Mouse (Mus musculus) kidney, embryonic 16.5 days (tissue): Measurements from ENCODE around the gene Smc1b. TPM values are rescaled to one million over a fixed set of nuclear protein-coding genes. Genes with fewer than 3 reads are reported as not detected.

Experiments used
- ATAC-seq: fragments of 200-750 bp; cut with Nextera tagmentation; 2 replicates; pipeline ENCODE4 v1.8.0; 2017; ENCODE audit warnings: moderate TSS enrichment; ENCODE audit not compliant: low FRiP score, low TSS enrichment
- H3K27ac ChIP-seq: fragments of 300-500 bp; sonication (generic); 2 replicates; pipeline ENCODE4 v1.5.1; 2014; ENCODE audit warnings: low read length
- H3K27me3 ChIP-seq: fragments of 300-500 bp; sonication (generic); 2 replicates; pipeline ENCODE4 v1.6.1; 2014; ENCODE audit warnings: low read length, control low read depth, mixed read lengths; ENCODE audit not compliant: insufficient read depth
- H3K36me3 ChIP-seq: fragments of 300-500 bp; sonication (generic); 2 replicates; pipeline ENCODE4 v1.6.1; 2014; ENCODE audit warnings: low read length, control low read depth, mixed read lengths; ENCODE audit not compliant: insufficient read depth
- H3K4me1 ChIP-seq: fragments of 300-500 bp; sonication (generic); 2 replicates; pipeline ENCODE4 v1.6.1; 2014; ENCODE audit warnings: low read length, control low read depth, mixed read lengths; ENCODE audit not compliant: insufficient read depth
- H3K4me2 ChIP-seq: fragments of 300-500 bp; sonication (generic); replicated peaks from 2 replicates; pipeline ENCODE4 v1.6.1; 2014; ENCODE audit warnings: low read depth, low read length
- H3K4me3 ChIP-seq: fragments of 300-500 bp; sonication (generic); 2 replicates; pipeline ENCODE4 v1.5.1; 2014; ENCODE audit warnings: mild to moderate bottlenecking, low read length
- H3K9ac ChIP-seq: fragments of 300-500 bp; sonication (generic); replicated peaks from 2 replicates; pipeline ENCODE4 v1.6.1; 2014; ENCODE audit warnings: low read length
- H3K9me3 ChIP-seq: fragments of 300-500 bp; sonication (generic); 2 replicates; pipeline ENCODE4 v1.6.1; 2016; ENCODE audit warnings: low read length, control low read depth
- WGBS: fragments of 180-500 bp; shearing (Covaris S2); extraction: QIAGEN DNeasy Blood & Tissue Kit; methylation state at CpG from one replicate; pipeline ENCODE4 v1.1.7; 2014; 5-methylcytosine and 5-hydroxymethylcytosine counted together
- polyA plus RNA-seq: library from polyadenylated mRNA; unstranded; fragments of >200 nt; fragmentation: Nextera tagmentation; extraction: Ambion mirVana; gene quantifications from 2 replicates; pipeline ENCODE4 v1.2.1, GENCODE M21; 2015

Gene Smc1b
- polyA plus RNA-seq, 1 experiment from 2014 or later, result 0.21 TPM

- Histone ChIP-seq H3K9ac (no peak overlapping the region), H3K4me2 (no peak overlapping the region), H3K4me3 (no peak overlapping the region), H3K4me1 (no peaks in the 10 kb centered on the region), H3K36me3 (peaks cover 52% of the 10 kb centered on the region), H3K9me3 (no peaks in the 10 kb centered on the region), H3K27ac (no peak overlapping the region), H3K27me3 (no peaks in the 10 kb centered on the region)
- 91% methylated on average over 1 of the region's 1 CpGs for WGBS
- ATAC-seq, result no peak
Observed at GRCm38 (mm10) chr15:85049758-85050157, 82.0 kb downstream of the Smc1b start.

DNA sequence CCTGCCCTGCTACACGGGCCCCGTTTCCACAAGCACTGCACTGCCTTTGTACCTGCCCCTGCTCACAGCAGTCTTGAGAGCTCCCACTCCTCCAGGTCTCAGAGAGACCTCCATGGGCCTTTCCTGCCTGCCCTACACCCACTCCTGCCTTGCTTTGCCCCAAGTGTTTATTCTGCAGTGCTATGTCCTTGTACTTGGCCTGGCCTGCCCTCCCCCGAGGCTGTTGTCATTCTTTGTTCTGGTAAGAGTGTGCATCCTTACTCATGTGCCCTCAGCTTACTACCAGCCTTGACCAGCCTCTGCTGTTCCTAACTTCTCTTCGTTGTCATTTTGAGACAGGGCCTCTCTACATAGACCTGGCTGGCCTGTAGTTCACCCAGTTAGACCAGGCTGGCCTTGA lies 83.9 kb downstream of the Smc1b start:
- peaks cover 7% of the 10 kb centered on the region; the same call in 1 of the 2 replicates for H3K4me1 ChIP-seq
- H3K27ac ChIP-seq, result no peak overlapping the region
- H3K4me3 ChIP-seq, result no peak overlapping the region
- no peak overlapping the region for H3K4me2 ChIP-seq
- no peaks in the 10 kb centered on the region for H3K27me3 ChIP-seq
- WGBS, result 89% methylated on average over 4 of the region's 4 CpGs
- no peak overlapping the region for H3K9ac ChIP-seq
- peaks cover 39% of the 10 kb centered on the region for H3K36me3 ChIP-seq
- no peaks in the 10 kb centered on the region for H3K9me3 ChIP-seq
- ATAC-seq, result 0 out of 2 replicates have a peak, but pooled peaks have one; percentile 6

GRCm38 (mm10) chr15:85046230-85046950 lies 85.4 kb downstream of the Smc1b start:
- no peak for ATAC-seq
- H3K4me3 ChIP-seq, result no peak overlapping the region
- H3K27me3 ChIP-seq, result no peaks in the 10 kb centered on the region

GRCm38 (mm10) chr15:85043761-85044160 lies 88.0 kb downstream of the Smc1b start:
- Histone ChIP-seq H3K27ac (no peak overlapping the region), H3K4me2 (no peak overlapping the region), H3K9ac (0 out of 2 replicates have a peak overlapping the region, but pooled peaks have one; percentile 15), H3K4me3 (no peak overlapping the region), H3K9me3 (no peaks in the 10 kb centered on the region), H3K27me3 (no peaks in the 10 kb centered on the region), H3K4me1 (peaks cover 13% of the 10 kb centered on the region), H3K36me3 (peaks cover 15% of the 10 kb centered on the region)
- ATAC-seq, result no peak
- 72% methylated on average over 5 of the region's 5 CpGs for WGBS

More at GRCm38 (mm10) chr15:85046230-85046950, 85.4 kb downstream of the Smc1b start:
- H3K27ac ChIP-seq, result no peak overlapping the region
- H3K4me1 ChIP-seq, result peaks cover 13% of the 10 kb centered on the region
- no peak overlapping the region for H3K4me2 ChIP-seq
- H3K9ac ChIP-seq, result no peak overlapping the region
- H3K9me3 ChIP-seq, result no peaks in the 10 kb centered on the region
- 92% methylated on average over 14 of the region's 14 CpGs for WGBS
- H3K36me3 ChIP-seq, result peaks cover 32% of the 10 kb centered on the region

DNA sequence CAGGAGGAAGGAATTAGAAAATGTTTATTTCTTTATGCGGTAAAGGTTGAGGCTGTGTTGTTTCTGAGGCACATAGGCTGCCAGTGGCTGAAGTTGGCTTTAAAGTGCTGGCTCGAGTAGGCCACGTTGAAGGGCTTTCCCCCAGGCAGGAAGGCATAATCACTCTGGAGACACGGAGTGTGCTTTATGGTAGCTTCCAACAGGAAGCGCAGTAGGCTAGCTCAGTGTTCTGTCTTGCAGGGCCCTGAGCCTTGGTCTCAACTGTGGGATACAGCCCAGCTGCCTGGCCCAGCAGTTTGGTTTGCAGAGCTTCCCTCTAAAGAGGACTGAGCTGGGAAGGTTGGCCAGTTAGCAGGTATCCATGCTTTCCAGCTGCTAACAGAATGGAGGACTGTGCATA lies 88.6 kb downstream of the Smc1b start:
- ATAC-seq, result no peak
- 0 out of 2 replicates have a peak overlapping the region, but pooled peaks have one; percentile 15 for H3K9ac ChIP-seq
- no peak overlapping the region for H3K4me2 ChIP-seq

GRCm38 (mm10) chr15:85042361-85042954 lies 89.3 kb downstream of the Smc1b start:
- Histone ChIP-seq H3K9me3 (no peaks in the 10 kb centered on the region), H3K27ac (peak overlapping the region; percentile 48), H3K4me2 (no peak overlapping the region), H3K4me1 (peaks cover 21% of the 10 kb centered on the region), H3K4me3 (no peak overlapping the region), H3K36me3 (peaks cover 15% of the 10 kb centered on the region), H3K27me3 (no peaks in the 10 kb centered on the region), H3K9ac (no peak overlapping the region)
- ATAC-seq, result peak; percentile 61
- 20% methylated on average over 4 of the region's 4 CpGs for WGBS

More for the DNA sequence above, 88.6 kb downstream of the Smc1b start:
- peak overlapping the region; percentile 48 for H3K27ac ChIP-seq
- no peak overlapping the region for H3K4me3 ChIP-seq
- peaks cover 14% of the 10 kb centered on the region for H3K4me1 ChIP-seq
- WGBS, result 52% methylated on average over 5 of the region's 5 CpGs
- H3K9me3 ChIP-seq, result no peaks in the 10 kb centered on the region
- peaks cover 15% of the 10 kb centered on the region for H3K36me3 ChIP-seq
- H3K27me3 ChIP-seq, result no peaks in the 10 kb centered on the region

DNA sequence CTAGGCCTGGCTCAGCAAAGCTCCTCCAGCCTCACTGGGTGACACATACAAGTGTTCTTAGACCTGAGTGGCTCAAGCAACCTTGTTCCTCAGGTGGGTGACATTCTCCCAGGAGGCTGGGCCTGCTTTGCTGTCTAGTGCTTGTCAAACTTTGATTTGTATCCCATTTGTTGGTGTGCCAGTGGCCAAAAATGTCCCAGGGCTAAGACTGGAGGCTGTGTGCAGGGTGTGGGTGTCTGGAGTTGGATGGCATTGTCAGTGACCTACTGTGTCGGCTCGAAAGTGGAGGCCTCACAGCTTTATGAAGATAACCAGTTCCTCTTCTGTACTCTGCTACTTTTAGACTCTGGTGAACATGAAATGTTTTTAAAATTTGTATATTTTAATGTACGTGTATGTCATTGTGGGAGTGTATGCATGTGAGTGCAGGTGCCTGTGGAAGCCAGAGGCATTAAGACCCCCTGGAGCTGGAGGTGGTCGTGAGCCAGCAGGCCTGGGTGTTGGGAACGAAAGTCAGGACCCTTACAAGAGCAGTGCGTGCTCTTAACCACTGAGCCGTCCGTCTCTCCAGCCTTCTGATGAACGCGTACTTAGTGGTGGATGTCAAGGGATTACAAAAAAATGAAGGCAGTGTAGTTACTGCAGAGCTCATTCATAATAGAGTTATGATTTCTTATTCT lies 90.1 kb downstream of the Smc1b start:
- no peak overlapping the region for H3K9ac ChIP-seq
- H3K27ac ChIP-seq, result peak overlapping the region; percentile 48
- ATAC-seq, result no peak
- H3K4me3 ChIP-seq, result no peak overlapping the region
- peaks cover 22% of the 10 kb centered on the region for H3K4me1 ChIP-seq
- WGBS, result 86% methylated on average over 10 of the region's 10 CpGs
- H3K4me2 ChIP-seq, result no peak overlapping the region
- no peaks in the 10 kb centered on the region for H3K27me3 ChIP-seq
- peaks cover 10% of the 10 kb centered on the region; the same call in 1 of the 2 replicates for H3K36me3 ChIP-seq
- H3K9me3 ChIP-seq, result no peaks in the 10 kb centered on the region

DNA sequence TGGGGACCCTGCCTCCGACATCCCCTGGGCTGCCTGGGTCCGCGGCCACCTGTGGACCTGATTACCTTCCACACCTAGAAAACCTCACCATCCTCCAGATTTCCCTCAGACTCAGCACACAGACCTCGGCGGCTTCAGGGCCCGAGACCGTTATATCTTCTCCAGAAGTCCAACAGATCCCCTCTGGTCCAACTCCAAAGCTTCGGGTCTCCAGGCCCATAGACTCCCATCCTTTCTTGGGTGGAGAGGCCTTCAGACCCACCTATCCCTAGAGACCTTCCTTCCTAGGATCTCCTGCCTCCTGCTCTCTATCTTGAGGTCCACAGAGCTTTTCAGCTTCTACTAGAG lies 94.4 kb downstream of the Smc1b start:
- Histone ChIP-seq H3K27ac (no peak overlapping the region), H3K4me1 (peaks cover 20% of the 10 kb centered on the region), H3K9me3 (no peaks in the 10 kb centered on the region), H3K4me3 (peak overlapping the region; percentile 73), H3K4me2 (peak overlapping the region; percentile 90), H3K27me3 (no peaks in the 10 kb centered on the region; the same call in 1 of the 2 replicates), H3K9ac (peak overlapping the region; percentile 77), H3K36me3 (no peaks in the 10 kb centered on the region)
- ATAC-seq, result no peak
- 5% methylated on average over 8 of the region's 8 CpGs for WGBS

- Histone ChIP-seq H3K4me1 (peaks cover 18% of the 10 kb centered on the region), H3K4me3 (peak overlapping the region; percentile 73), H3K36me3 (no peaks in the 10 kb centered on the region), H3K9me3 (no peaks in the 10 kb centered on the region), H3K27ac (peak overlapping the region; percentile 63; the same call in 1 of the 2 replicates), H3K27me3 (no peaks in the 10 kb centered on the region; the same call in 1 of the 2 replicates), H3K4me2 (peak overlapping the region; percentile 90), H3K9ac (peak overlapping the region; percentile 77)
- WGBS, result under 1% methylated on average over 64 of the region's 75 CpGs
- peak; percentile 94 for ATAC-seq
Observed at GRCm38 (mm10) chr15:85036566-85037342, 95.0 kb downstream of the Smc1b start.
